In genomic region chr12:75664516-75664810, GRCm38 (mm10) we compare ENCODE assay signal across 23 mouse cellular contexts. TPM values are rescaled to one million over a fixed set of nuclear protein-coding genes. Genes with fewer than 3 reads are reported as not detected.
A peak's percentile ranks its signal among the peaks of the same experiment; 100 is the strongest.
DNase-seq lines count a peak whose midpoint lies in the region; ATAC-seq and TF ChIP-seq lines count a peak whose summit lies in the region.
"Had no signal": no experiment of that assay in that cellular context is flagged by ENCODE, and none has a peak within 500 bp of the region (broad histone marks: within the 10 kb centered on the region; RNA-seq: fewer than 3 reads in every experiment).

No protein-coding gene starts in this region.

- TF ChIP-seq CTCF in forebrain, postnatal 0 days (IDR thresholded peaks at IDR 0.05; ENCODE audit: low read depth): no peak

- 3% methylated on average over 6 of the region's 6 CpGs for WGBS in forebrain, embryonic 12.5 days
- 7% methylated on average over 6 of the region's 6 CpGs for WGBS in forebrain, postnatal 0 days

- H3K4me3 ChIP-seq in forebrain, embryonic 12.5 days (replicated peaks): no peak overlapping the region
- no peak overlapping the region for H3K4me3 ChIP-seq in forebrain, postnatal 0 days (ENCODE audit: low read depth, low read length)
- H3K4me3 ChIP-seq: midbrain, embryonic 12.5 days; myocyte; neural tube, embryonic 15.5 days; stomach, embryonic 15.5 days had no signal

- no peak overlapping the region for H3K4me2 ChIP-seq in forebrain, embryonic 12.5 days
- H3K4me2 ChIP-seq in forebrain, postnatal 0 days (ENCODE audit: low read depth): no peak overlapping the region
- H3K4me2 ChIP-seq: heart, embryonic 11.5 days; liver, embryonic 11.5 days; lung, embryonic 14.5 days; midbrain, embryonic 12.5 days; neural tube, embryonic 15.5 days; stomach, embryonic 15.5 days had no signal

- no peak overlapping the region for H3K9ac ChIP-seq in forebrain, embryonic 12.5 days
- no peak overlapping the region for H3K9ac ChIP-seq in forebrain, postnatal 0 days
- H3K9ac ChIP-seq: lung, embryonic 14.5 days; midbrain, embryonic 12.5 days; neural tube, embryonic 15.5 days; stomach, embryonic 15.5 days had no signal

- no peak for ATAC-seq in forebrain, embryonic 12.5 days (ENCODE audit: low FRiP score)
- ATAC-seq in forebrain, postnatal 0 days: no peak
- ATAC-seq: activated CD4-positive, CD25-positive, alpha-beta regulatory T cell, adult 4 months; hindbrain, embryonic 16.5 days had no signal

- peak overlapping the region; percentile 56; the same call in 1 of the 2 replicates for H3K27ac ChIP-seq in forebrain, embryonic 12.5 days
- no peak overlapping the region for H3K27ac ChIP-seq in forebrain, postnatal 0 days (ENCODE audit: low read depth, low read length)
- H3K27ac ChIP-seq: midbrain, embryonic 12.5 days; neural tube, embryonic 15.5 days; stomach, embryonic 15.5 days had no signal

- no peaks in the 10 kb centered on the region for H3K9me3 ChIP-seq in forebrain, embryonic 12.5 days
- no peaks in the 10 kb centered on the region for H3K9me3 ChIP-seq in forebrain, postnatal 0 days (ENCODE audit: low read length)
- H3K9me3 ChIP-seq: midbrain, embryonic 12.5 days; neural tube, embryonic 15.5 days; stomach, embryonic 15.5 days had no signal

- DNase-seq in forebrain, postnatal 0 days: no peak
- peak; percentile 38 for DNase-seq in ES-CJ7 (ENCODE audit: low read depth, low spot score)
- peak; percentile 33 for DNase-seq in kidney, adult 18-20 months
- peak; percentile 53 for DNase-seq in kidney, postnatal 14 days
- no peak for DNase-seq in gastrocnemius, postnatal 4 days (ENCODE audit: low spot score in 2 of 2)
- no peak for DNase-seq in frontal cortex, postnatal 36 days (ENCODE audit: low spot score in 2 of 2)
- no peak for DNase-seq in heart, adult 8-10 months (ENCODE audit: low spot score)
- DNase-seq: adrenal gland, postnatal 36 days; cerebellum, adult 9-10 months; gastrocnemius, postnatal 36 days; heart, postnatal 14 days; lung, postnatal 4 days; thymus, adult 2 months had no signal

- H3K4me1 ChIP-seq in forebrain, embryonic 12.5 days: peaks cover 11% of the 10 kb centered on the region
- H3K4me1 ChIP-seq in forebrain, postnatal 0 days (ENCODE audit: insufficient read depth): 0 out of 2 replicates have a peak, but pooled peaks cover 6% of the 10 kb centered on the region

- no peaks in the 10 kb centered on the region for H3K27me3 ChIP-seq in forebrain, embryonic 12.5 days
- no peaks in the 10 kb centered on the region for H3K27me3 ChIP-seq in forebrain, postnatal 0 days (ENCODE audit: insufficient read depth, low read length)
- H3K27me3 ChIP-seq: midbrain, embryonic 12.5 days; neural tube, embryonic 15.5 days; stomach, embryonic 15.5 days had no signal

- no peaks in the 10 kb centered on the region for H3K36me3 ChIP-seq in forebrain, embryonic 12.5 days (replicated peaks)
- no peaks in the 10 kb centered on the region for H3K36me3 ChIP-seq in forebrain, postnatal 0 days (ENCODE audit: insufficient read depth)
- H3K36me3 ChIP-seq: midbrain, embryonic 12.5 days; neural tube, embryonic 15.5 days; stomach, embryonic 15.5 days had no signal

RNA-seq across cellular contexts. Expression of gene Wdr89, which starts 4.9 kb away (rescaled TPM):
- polyA plus RNA-seq in forebrain, embryonic 12.5 days (2016; fragmentation: Nextera tagmentation; extraction: Ambion mirVana): 9.0 and 9.7 TPM in 2 replicates
- 3.8 and 4.8 TPM in 2 replicates for total RNA-seq in forebrain, postnatal 0 days (2014; rRNA removed)
- polyA plus RNA-seq in forebrain, postnatal 0 days (2015; fragmentation: Nextera tagmentation; extraction: Ambion mirVana): 3.1 and 4.9 TPM in 2 replicates
- total RNA-seq in gastrocnemius, postnatal 4 days (2021): 1 to 10 TPM; 3.6 to 3.9 TPM
- 1 to 10 TPM; 2.3 to 3.5 (median 2.4) TPM for total RNA-seq in heart, adult 8-10 months (2022)

Comparison
In these comparisons a context has a peak if more than half of its experiments do, and no peak if none do; other contexts are left out.
1. DNase-seq: peak in ES-CJ7 (single experiment), kidney, adult 18-20 months (single experiment) and kidney, postnatal 14 days (single experiment); none in forebrain, postnatal 0 days (single experiment), gastrocnemius, postnatal 4 days (0 of 2), frontal cortex, postnatal 36 days (0 of 2) and heart, adult 8-10 months (single experiment).